Mouse (Mus musculus): Measurements from ENCODE around the gene Nsa2. TPM values are rescaled to one million over a fixed set of nuclear protein-coding genes. Genes with fewer than 3 reads are reported as not detected.
A peak's percentile ranks its signal among the peaks of the same experiment; 100 is the strongest.
"Not testable (repeated sequence)": the region's sequence is repeated elsewhere in the genome, so short reads cannot be mapped to it uniquely, and the experiment has no call there.

Gene Nsa2
- 10 to 100 TPM; 84.0 to 85.8 TPM for total RNA-seq (2021)
- long read RNA-seq, experiment 1, transcript Nsa2-201 (6 exons, 2,700 nt), result major isoform, 27 of 46 reads
- long read RNA-seq, experiment 1, partial matches to known transcripts, result 18 of 46 reads
- long read RNA-seq, experiment 1, other reads (novel, unspliced or antisense), result 1 of 46 reads
- long read RNA-seq, experiment 2, transcript Nsa2-201 (6 exons, 2,700 nt), result major isoform, 16 of 23 reads
- long read RNA-seq, experiment 2, partial matches to known transcripts, result 2 of 23 reads
- long read RNA-seq, experiment 2, other reads (novel, unspliced or antisense), result 5 of 23 reads

GRCm38 (mm10) chr13:97137466-97138400, at the start of gene Nsa2, which contains the start of gene Gfm2:
TSS of gene Nsa2 (minus strand) at chr13:97137937.
TSS of gene Gfm2 (plus strand) at chr13:97137937.
- peak; percentile 90 for DNase-seq

- DNase-seq, result no peak
Measured at GRCm38 (mm10) chr13:97186346-97186745, 48.6 kb upstream of the Nsa2 start.

DNA sequence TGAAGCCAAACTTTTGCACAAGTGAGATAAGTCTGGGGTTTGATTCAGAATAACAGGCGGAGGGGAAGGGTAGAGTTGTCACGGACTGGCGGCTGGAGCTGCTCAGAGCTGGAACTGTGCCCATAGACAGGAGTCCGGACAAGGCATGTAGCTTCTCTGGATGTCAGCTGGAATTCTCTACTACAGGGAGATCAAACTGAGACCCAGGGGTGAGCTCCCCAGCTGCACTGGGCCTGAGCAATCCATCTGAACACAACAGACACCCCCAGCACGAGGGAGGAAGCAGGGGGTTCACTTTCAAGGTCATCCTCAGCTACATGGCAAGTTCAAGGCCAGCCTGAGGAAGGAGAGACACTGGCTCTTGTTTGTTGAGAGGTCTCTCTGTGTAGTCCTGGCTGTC, 46.9 kb upstream of the Nsa2 start:
- peak; percentile 29 for DNase-seq

- DNase-seq, result no peak
Measured at GRCm38 (mm10) chr13:97184168-97184567, 46.4 kb upstream of the Nsa2 start.

GRCm38 (mm10) chr13:97182821-97183220, 45.1 kb upstream of the Nsa2 start:
- no peak for DNase-seq

GRCm38 (mm10) chr13:97180113-97180828, 42.5 kb upstream of the Nsa2 start:
- DNase-seq, result no peak

DNA sequence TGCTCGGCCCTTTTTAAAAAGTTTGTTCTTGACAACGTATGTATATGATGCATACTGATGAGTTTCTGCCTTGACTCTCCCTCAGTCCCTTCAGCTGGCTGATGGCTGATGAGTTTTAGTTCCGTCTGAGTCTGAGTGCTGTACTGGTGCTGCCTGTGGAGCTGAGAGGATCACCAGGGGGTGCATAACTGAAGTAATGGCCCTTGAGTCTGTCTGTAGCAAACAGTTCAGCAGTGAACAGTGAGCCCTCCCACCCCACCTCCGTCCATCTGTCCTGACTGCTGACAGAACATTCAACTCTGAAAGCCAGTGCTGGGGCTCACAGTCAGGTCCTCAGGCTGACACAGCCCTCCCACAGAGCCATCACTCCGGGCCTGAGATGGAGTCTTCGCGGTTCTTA, 41.2 kb upstream of the Nsa2 start:
- DNase-seq, result no peak

DNA sequence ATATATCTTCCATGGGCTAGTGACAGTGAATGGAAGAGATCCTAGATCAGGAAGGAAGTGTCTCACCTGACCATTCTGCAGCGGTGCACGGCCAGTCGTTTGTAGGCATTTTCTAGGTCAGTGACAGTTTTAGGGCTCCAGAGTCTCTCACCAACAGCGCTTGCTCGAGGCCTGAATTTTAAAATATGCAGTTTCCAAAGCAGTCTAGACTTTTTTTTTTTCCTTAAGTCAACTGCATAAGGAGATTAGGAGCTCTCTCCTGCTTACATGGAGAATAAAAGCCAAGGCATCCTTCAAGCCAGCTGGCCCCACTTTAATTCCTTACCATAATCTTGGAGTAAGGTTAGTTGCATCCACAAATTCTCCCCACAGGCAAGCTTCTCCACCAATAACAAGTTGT, 39.0 kb upstream of the Nsa2 start:
- DNase-seq, result no peak

GRCm38 (mm10) chr13:97175520-97176264, 38.0 kb upstream of the Nsa2 start:
- DNase-seq, result no peak

DNA sequence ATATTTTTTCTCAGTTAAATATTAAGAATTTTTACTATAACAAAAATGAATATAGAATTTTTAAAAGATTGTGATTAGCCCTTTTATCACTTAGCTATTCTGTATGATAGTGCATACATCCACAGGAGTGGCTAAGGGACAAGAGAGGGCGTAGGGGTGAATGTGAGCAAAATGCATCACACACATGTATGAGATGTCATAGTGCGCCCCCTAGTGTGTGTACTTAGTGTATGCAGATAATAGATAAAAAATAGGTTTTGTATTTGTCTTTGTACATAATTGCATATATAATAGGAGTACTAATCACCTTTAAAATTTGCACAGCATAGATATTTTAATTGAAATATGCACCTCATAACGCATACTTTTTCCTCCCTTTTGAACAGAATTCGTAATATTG, 8.1 kb upstream of the Nsa2 start:
- DNase-seq, result peak; percentile 65

- DNase-seq, result no peak
Measured at GRCm38 (mm10) chr13:97142321-97142720, 4.6 kb upstream of the Nsa2 start.

GRCm38 (mm10) chr13:97138404-97138931, 731 bp upstream of the Nsa2 start:
- not testable (repeated sequence) for DNase-seq

- DNase-seq, result not testable (repeated sequence)
Measured at GRCm38 (mm10) chr13:97130413-97130812, 7.3 kb downstream of the Nsa2 start.

GRCm38 (mm10) chr13:97129654-97130053, 8.1 kb downstream of the Nsa2 start:
- DNase-seq, result not testable (repeated sequence)

GRCm38 (mm10) chr13:97121341-97121740, 16.4 kb downstream of the Nsa2 start:
- no peak for DNase-seq

DNA sequence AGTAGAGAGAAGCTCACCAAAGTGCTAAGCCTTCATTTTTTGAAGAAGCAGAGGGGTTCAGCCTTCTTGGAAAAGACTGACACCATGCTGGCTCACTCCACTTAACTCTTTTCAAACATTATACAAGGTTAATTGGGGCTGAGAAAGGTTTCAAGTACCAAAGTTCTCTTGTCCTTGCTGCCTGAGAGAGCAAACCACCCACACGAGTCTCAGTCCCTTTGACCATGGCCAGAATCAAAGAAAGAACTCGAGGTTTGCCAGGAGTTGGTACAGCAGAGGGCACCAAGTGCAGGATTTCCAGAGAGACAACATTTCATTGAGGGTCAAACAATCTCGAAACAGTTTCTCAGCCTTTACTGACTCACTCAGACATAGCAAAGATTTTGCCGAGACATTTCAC, 28.7 kb downstream of the Nsa2 start:
- no peak for DNase-seq

- not testable (repeated sequence) for DNase-seq
Measured at GRCm38 (mm10) chr13:97107721-97108120, 30.0 kb downstream of the Nsa2 start.

DNA sequence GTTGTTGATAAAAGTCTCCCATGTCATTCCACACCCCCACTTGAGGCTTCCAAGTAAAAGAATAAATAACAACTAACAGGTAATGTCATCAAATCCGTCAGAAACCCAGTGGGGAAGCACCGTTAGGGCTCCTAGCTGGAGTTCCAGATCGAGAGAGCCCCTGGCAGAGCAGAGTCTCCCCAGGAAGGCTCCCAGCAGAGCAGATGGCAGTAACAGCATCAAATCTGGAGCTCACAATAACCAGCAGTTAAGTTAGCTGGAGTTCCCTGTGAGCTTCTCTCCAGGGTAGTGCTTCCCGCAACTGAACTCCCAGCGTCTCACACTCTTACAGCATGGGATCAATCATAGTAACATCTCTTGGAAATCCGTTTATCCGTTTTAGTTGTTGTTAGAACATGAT, 32.7 kb downstream of the Nsa2 start:
- DNase-seq, result no peak

- peak; percentile 70 for DNase-seq
Measured at GRCm38 (mm10) chr13:97099187-97099852, 38.4 kb downstream of the Nsa2 start, which contains the start of gene Gm6169. TSS of gene Gm6169 (minus strand) at chr13:97099237.

DNA sequence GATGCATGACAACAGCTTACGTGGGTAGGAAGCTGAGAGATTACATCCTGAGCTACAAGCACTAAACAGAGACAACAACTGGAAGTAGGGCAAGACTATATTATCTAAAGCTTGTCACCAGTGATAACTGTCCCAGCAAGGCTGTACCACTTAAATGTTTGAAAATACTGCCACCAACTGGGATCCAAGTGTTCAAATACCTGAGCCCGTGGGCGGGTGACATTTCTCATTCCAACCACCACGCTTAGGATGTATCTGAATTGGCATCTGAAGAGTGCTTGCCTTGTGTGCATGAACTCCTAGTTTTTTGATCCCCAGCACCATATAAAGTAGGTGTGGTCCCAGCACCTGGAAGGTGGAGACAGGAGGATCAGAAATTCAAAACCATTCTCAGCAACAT, 42.0 kb downstream of the Nsa2 start:
- DNase-seq, result no peak

- no peak for DNase-seq
Measured at GRCm38 (mm10) chr13:97088183-97088582, 49.6 kb downstream of the Nsa2 start.
